Mouse (Mus musculus) left cerebral cortex, adult 2 months (tissue): Measurements from ENCODE around the gene Pla2g1b. TPM values are rescaled to one million over a fixed set of nuclear protein-coding genes. Genes with fewer than 3 reads are reported as not detected.

Source experiments
- DNase-seq, 2 experiments: peaks; one replicate each; pipeline ENCODE4 v3.0.0; 2021 to 2022; ENCODE audit warnings: low spot score in 2 of 2, mixed read lengths in 1 of 2; ENCODE audit errors: extremely low spot score in 1 of 2
- H3K27ac ChIP-seq: fragments of 200-600 bp; 2 replicates; pipeline ENCODE4 v1.8.1; 2022
- H3K4me3 ChIP-seq: fragments of 200-600 bp; 2 replicates; pipeline ENCODE4 v1.8.1; 2022
- CTCF ChIP-seq: fragments of 200-600 bp; IDR thresholded peaks from 2 replicates; pipeline ENCODE4 v1.8.1; 2022; ENCODE audit warnings: antibody characterized with exemption, mild to moderate bottlenecking, moderate library complexity
- intact Hi-C: fragments of 180-260 bp; cut with DNase I; formaldehyde crosslinking; loops from one replicate; pipeline ENCODE4 v1.15.1; 2025
- total RNA-seq, 2 experiments: library from RNA; stranded (reverse); gene quantifications; 2 replicates each; pipeline ENCODE4 v1.2.3; 2021

Gene Pla2g1b
- total RNA-seq, 2 experiments from 2014 or later: not detected

DNA sequence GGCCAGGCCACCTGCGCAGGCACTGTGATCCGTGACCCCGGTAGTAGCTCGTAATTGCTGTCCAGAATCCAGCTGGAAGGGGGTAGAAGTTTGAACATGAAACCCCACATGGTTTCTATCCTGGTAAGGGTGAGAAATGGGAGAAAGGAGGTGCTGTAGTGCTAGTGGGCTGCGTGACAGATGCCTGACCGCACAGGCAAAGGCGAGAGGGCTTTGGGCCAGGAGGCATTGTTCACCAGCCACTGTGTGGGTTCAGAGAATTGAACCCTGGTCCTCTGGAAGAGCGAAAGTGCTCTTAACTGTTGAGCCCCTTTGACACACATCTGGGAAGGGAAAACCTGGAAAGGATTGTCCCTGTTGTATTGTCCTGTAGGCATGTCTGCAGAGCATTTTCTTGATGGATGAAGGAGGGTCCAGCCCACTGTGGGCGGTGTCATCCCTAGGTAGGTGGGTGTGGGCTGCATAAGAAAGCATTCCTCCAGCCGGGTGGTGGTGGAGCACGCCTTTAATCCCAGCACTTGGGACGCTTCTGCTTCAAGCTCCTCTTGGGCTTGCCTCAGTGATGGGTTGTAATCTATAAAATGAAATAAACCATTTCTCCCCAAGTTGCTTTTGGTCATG lies 10.2 kb downstream of the Pla2g1b start:
- DNase-seq: no peak
- Histone ChIP-seq H3K27ac (no peak overlapping the region), H3K4me3 (no peak overlapping the region; the same call in 1 of the 2 replicates)
- no peak for TF ChIP-seq CTCF
- intact Hi-C loops: no loop called here

GRCm38 (mm10) chr5:115479561-115479960 lies 13.5 kb downstream of the Pla2g1b start:
- TF ChIP-seq CTCF: no peak
- intact Hi-C loops: no loop called here
- DNase-seq: no peak
- Histone ChIP-seq H3K4me3 (no peak overlapping the region), H3K27ac (no peak overlapping the region)

GRCm38 (mm10) chr5:115480101-115480500 lies 14.0 kb downstream of the Pla2g1b start:
- TF ChIP-seq CTCF: no peak
- no peak overlapping the region for H3K27ac ChIP-seq
- DNase-seq: no peak
- peak overlapping the region; percentile 7; the same call in 1 of the 2 replicates for H3K4me3 ChIP-seq
- intact Hi-C loops: no loop called here

DNA sequence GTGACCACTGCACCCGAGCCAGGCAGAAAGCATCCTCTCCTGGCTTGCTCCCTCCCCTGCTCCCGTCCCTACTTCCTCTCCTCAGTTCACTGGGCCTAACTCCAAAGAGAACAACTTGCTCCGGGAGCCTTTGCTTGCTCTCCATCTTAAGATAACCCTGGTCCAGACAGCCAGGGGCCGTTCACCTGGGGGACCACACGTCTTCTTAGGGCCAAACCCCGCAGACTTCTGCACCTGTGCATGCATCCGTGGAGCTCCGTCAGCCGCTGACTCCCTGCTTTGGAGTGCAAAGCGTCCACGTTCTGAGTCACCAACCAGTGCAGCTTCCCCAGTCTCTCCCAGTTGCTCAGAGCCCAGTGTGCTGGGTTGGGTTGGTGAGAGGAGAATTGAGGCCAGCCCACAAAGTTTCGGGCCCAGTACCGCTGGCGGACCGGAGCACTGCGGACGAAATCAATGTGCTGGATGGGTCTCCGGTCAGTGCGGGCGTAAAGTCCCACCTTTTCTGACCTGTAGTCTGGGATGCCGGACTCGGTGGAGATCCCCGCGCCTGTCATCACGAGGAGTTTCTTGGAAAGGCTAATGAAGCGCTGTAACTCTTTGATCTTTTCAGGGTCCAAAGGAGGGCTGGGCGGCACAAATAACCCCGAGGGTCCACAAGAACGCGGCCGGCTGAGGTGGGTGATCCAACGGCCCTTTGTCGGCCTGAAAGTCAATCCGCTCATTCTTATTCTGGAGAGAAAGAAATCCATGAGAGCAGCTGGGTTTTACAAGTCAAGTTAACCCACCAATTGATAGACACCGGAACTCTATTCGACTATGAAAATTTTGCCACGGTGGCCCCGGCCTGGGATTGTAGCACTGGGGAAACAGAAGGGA lies 16.6 kb downstream of the Pla2g1b start:
- intact Hi-C loops: no loop called here
- no peak overlapping the region for H3K4me3 ChIP-seq
- H3K27ac ChIP-seq: no peak overlapping the region
- TF ChIP-seq CTCF: no peak
- no peak for DNase-seq

- peak; percentile 23 for TF ChIP-seq CTCF
- Histone ChIP-seq H3K4me3 (peak overlapping the region; percentile 56), H3K27ac (no peak overlapping the region)
- no peak for DNase-seq
- intact Hi-C loops: no loop called here
Measured at GRCm38 (mm10) chr5:115483385-115483784, 17.3 kb downstream of the Pla2g1b start.

DNA sequence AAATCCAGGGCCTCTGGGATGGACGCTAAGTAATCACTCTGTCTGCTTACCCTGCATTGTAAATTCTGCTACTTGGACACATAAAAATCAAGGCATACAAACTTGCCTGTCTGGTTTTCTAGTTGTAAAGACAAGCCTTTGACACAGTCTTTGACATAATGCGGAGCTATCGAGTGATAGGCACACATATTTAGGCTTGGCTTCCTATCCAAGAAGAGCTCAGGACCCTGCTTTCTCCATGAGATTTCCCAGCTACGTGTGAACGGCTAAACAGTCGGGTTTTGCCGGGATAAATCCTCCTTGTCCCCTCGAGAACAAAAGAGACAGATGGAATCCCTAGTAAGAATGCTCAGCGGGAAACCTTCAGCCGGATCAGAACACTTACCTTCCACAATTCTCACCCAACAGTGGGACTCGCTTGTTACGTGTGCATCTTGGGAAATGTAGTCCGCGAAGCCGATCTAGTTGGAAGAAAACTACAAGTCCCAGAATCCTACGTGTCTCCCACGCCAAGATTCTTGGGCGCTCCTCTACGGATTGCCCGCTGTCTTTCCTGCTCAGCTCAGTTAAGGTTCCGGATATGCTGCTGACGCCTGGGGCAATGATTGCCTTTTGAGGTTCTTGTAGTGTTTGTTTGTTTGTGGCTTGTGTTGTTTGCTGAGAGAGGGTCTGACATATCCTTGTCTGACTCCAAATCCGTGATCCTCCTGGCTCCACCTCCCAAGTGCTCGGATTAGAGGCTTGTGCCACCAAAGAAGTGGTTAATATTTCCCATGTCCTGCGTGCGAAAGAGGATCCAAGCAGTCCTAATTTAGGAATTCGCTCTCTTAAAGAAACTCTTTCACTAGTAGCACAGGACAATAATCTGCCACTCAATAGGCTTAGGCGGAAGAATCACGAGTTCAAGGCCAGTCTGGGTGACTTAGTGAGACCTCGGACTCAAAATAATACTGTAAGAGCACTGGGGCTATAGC lies 18.2 kb downstream of the Pla2g1b start, which contains the start of gene Sirt4:
Gene Sirt4, minus strand, starts transcription at position 779 of the 974 bp plus-strand sequence.
- no peak for TF ChIP-seq CTCF
- H3K27ac ChIP-seq: peak within 1 kb of the TSS; percentile 94
- peak within 1 kb of the TSS; percentile 56 for H3K4me3 ChIP-seq
- intact Hi-C loops: no loop called here
- DNase-seq: peak; percentile 74 to 83

GRCm38 (mm10) chr5:115484996-115485395 lies 18.9 kb downstream of the Pla2g1b start:
- no peak for TF ChIP-seq CTCF
- intact Hi-C loops: no loop called here
- no peak for DNase-seq
- no peak overlapping the region; the same call in 1 of the 2 replicates for H3K27ac ChIP-seq
- H3K4me3 ChIP-seq: peak overlapping the region; percentile 56

DNA sequence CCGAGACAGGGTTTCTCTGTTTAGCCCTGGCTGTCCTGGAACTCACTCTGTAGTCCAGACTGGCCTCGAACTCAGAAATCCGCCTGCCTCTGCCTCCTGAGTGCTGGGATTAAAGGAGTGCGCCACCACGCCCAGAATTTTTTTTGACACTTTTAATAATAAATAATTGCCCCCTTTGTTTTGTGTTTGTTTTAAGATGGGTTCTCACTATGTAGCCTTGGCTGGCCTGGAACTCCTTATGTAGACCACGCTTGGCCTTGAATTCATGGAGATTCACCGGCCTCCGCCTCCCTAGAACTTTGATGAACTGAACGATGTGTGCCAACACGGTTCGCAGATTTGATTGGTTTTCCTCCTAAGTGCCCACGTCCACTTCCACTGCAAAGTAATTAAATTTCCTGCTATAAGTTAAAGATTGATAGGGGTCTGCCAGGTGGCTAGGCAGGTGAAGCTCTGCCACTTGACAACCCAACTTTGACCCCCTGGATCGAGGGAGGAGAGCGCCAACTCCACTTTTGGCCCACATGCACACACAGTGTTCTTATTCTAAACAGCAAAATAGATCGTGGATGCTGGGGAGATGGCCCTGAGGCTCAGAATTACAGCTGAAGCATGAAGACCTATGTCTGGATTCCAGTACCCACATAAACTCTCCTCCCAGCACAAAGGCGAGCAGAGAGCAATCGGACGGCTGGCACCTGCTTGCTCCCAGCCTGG lies 19.6 kb downstream of the Pla2g1b start:
- Histone ChIP-seq H3K4me3 (no peak overlapping the region), H3K27ac (no peak overlapping the region)
- no peak for TF ChIP-seq CTCF
- DNase-seq: no peak
- intact Hi-C loops: no loop called here

GRCm38 (mm10) chr5:115486726-115487125 lies 20.7 kb downstream of the Pla2g1b start:
- intact Hi-C loops: no loop called here
- no peak for DNase-seq
- no peak for TF ChIP-seq CTCF
- Histone ChIP-seq H3K27ac (no peak overlapping the region), H3K4me3 (no peak overlapping the region)

GRCm38 (mm10) chr5:115487353-115487752 lies 21.3 kb downstream of the Pla2g1b start:
- intact Hi-C loops: no loop called here
- H3K4me3 ChIP-seq: no peak overlapping the region
- TF ChIP-seq CTCF: no peak
- H3K27ac ChIP-seq: no peak overlapping the region
- no peak for DNase-seq
